Mouse (Mus musculus): ENCODE measurements around the gene Zfp324.
"Not testable (repeated sequence)": the region's sequence is repeated elsewhere in the genome, so short reads cannot be mapped to it uniquely, and the experiment has no call there.

DNA sequence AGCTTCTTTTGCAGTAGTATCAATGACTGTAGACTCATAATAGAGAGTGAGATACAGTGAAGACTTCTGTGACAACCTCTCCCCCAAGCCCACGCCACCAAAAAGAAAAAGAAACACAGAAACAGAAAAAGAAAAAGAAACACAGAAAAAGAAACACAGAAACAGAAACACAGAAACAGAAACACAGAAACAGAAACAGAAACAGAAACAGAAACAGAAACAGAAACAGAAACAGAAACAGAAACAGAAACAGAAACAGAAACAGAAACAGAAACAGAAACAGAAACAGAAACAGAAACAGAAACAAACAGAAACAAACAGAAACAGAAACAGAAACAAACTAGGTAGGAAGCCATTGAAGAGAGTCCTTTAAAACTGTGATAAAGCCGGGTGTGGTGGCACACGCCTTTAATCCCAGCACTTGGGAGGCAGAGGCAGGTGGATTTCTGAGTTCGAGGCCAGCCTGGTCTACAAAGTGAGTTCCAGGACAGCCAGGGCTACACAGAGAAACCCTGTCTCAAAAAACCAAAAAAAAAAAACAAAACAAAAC is 28.3 kb upstream of the Zfp324 start:
- not testable (repeated sequence) for TF ChIP-seq POLR2A (IDR thresholded peaks at IDR 0.05; ENCODE audit: insufficient read depth, low read length); CTCF (IDR thresholded peaks at IDR 0.05; ENCODE audit: low read depth, low read length); EP300 (IDR thresholded peaks at IDR 0.05; ENCODE audit: insufficient read depth, low read depth, low read length)

Measured in ES-Bruce4 (cell line).